Mouse (Mus musculus): Measurements from ENCODE around the gene Eif4b.

Gene Eif4b

GRCm38 (mm10) chr15:102073559-102074069 lies at the start of gene Eif4b:
TSS of gene Eif4b (plus strand) at chr15:102073773.
- DNase-seq, result peak; percentile 99

- DNase-seq, result no peak
These were observed 49.7 kb upstream of the Eif4b start for GRCm38 (mm10) chr15:102023888-102024287.

GRCm38 (mm10) chr15:102025136-102025872 lies 48.3 kb upstream of the Eif4b start:
- no peak for DNase-seq

GRCm38 (mm10) chr15:102026430-102026829 lies 47.1 kb upstream of the Eif4b start:
- DNase-seq, result no peak

GRCm38 (mm10) chr15:102028040-102028439 lies 45.5 kb upstream of the Eif4b start, which contains the start of gene Krt18:
TSS of gene Krt18 (plus strand) at chr15:102028180.
- DNase-seq, result no peak

GRCm38 (mm10) chr15:102034121-102035053 lies 39.2 kb upstream of the Eif4b start:
- no peak for DNase-seq

- DNase-seq, result no peak
These were observed 33.3 kb upstream of the Eif4b start for GRCm38 (mm10) chr15:102040277-102040676.

- DNase-seq, result no peak
These were observed 31.6 kb upstream of the Eif4b start for GRCm38 (mm10) chr15:102041951-102042350.

- DNase-seq, result no peak
These were observed 28.8 kb upstream of the Eif4b start for GRCm38 (mm10) chr15:102044745-102045144.

GRCm38 (mm10) chr15:102045691-102046090 lies 27.9 kb upstream of the Eif4b start:
- DNase-seq, result no peak

GRCm38 (mm10) chr15:102048006-102048405 lies 25.6 kb upstream of the Eif4b start:
- DNase-seq, result no peak

- DNase-seq, result no peak
These were observed 23.7 kb upstream of the Eif4b start for GRCm38 (mm10) chr15:102049871-102050270.

- peak; percentile 29 for DNase-seq
These were observed 21.5 kb upstream of the Eif4b start for GRCm38 (mm10) chr15:102051920-102052683.

- DNase-seq, result no peak
These were observed 16.9 kb upstream of the Eif4b start for GRCm38 (mm10) chr15:102056495-102057174.

GRCm38 (mm10) chr15:102065661-102066325 lies 7.8 kb upstream of the Eif4b start:
- peak; percentile 88 for DNase-seq

- DNase-seq, result no peak
These were observed 2.8 kb upstream of the Eif4b start for GRCm38 (mm10) chr15:102070476-102071467.

GRCm38 (mm10) chr15:102072963-102073558 lies 512 bp upstream of the Eif4b start:
- no peak for DNase-seq

GRCm38 (mm10) chr15:102074070-102074731 lies 628 bp downstream of the Eif4b start:
- DNase-seq, result peak; percentile 81
